Mouse (Mus musculus): Measurements from ENCODE around the gene Bap1.

GRCm38 (mm10) chr14:31208084-31208483 is 43.2 kb upstream of the Bap1 start, which contains the start of gene Tnnc1:
- TF ChIP-seq CTCF (IDR thresholded peaks at IDR 0.05; ENCODE audit: borderline replicate concordance, insufficient read depth, low read depth, low read length): no peak
- no peak for TF ChIP-seq POLR2A (IDR thresholded peaks at IDR 0.05; ENCODE audit: borderline replicate concordance, insufficient read depth, low read length)
